Mouse (Mus musculus): ENCODE measurements around the gene Frs2. TPM values are rescaled to one million over a fixed set of nuclear protein-coding genes. Genes with fewer than 3 reads are reported as not detected.
"Not testable (repeated sequence)": the region's sequence is repeated elsewhere in the genome, so short reads cannot be mapped to it uniquely, and the experiment has no call there.

The Frs2 gene
- polyA plus RNA-seq, 1 experiment from 2014 or later, result 33.9 TPM

DNA sequence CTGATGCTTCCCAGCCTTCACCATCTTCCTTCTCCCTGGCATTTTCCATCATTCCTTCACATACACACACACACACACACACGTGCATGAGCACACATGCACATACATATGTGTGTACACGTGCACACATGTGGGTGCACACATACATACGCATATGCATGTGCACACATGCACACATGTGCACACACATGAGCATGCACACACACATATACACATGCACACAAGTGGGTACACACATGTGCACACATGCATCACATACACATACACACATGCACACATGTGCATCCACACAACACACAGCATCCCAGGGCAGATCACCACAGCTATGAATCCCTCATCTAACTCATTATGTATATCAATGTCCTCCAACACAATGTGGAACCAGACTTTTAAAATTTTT lies 117.2 kb downstream of the Frs2 start:
- 87% methylated on average over 3 of the region's 3 CpGs for WGBS
- Histone ChIP-seq H3K36me3 (ENCODE audit: control insufficient read depth, insufficient read depth, low read length) (no peaks in the 10 kb centered on the region), H3K4me1 (ENCODE audit: control insufficient read depth, insufficient read depth, low read length) (no peaks in the 10 kb centered on the region), H3K9ac (ENCODE audit: low read length) (no peak overlapping the region), H3K9me3 (ENCODE audit: control insufficient read depth, low read length) (no peaks in the 10 kb centered on the region), H3K27me3 (ENCODE audit: control insufficient read depth, insufficient read depth, low read length) (no peaks in the 10 kb centered on the region), H3K4me2 (ENCODE audit: low read depth) (no peak overlapping the region), H3K27ac (ENCODE audit: low read depth, low read length) (no peak overlapping the region), H3K4me3 (ENCODE audit: low read depth, low read length) (no peak overlapping the region)
- peak; percentile 2 for DNase-seq (ENCODE audit: low spot score)
- ATAC-seq (ENCODE audit: insufficient read depth, low FRiP score, low TSS enrichment), result no peak

DNA sequence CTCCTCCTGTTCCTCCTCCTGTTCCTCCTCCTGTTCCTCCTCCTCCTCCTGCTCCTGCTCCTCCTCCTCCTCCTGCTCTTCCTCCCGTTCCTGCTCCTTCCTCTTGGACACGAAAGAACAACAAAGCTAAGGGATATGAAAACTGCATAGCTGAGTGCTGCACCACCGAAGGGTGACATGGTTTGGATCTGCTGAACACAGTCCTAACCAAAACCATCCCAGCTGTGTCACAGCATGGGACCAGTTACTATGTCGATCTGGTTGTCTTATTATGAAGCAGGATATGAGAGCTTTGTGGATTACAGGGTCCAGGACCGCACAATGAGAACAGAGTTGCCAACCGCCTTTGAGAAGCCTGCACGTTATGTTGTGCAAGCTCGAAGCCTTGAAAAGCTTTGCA lies 122.2 kb downstream of the Frs2 start:
- Histone ChIP-seq H3K4me2 (ENCODE audit: low read depth) (no peak overlapping the region), H3K4me3 (ENCODE audit: low read depth, low read length) (no peak overlapping the region), H3K9ac (ENCODE audit: low read length) (no peak overlapping the region), H3K36me3 (ENCODE audit: control insufficient read depth, insufficient read depth, low read length) (no peaks in the 10 kb centered on the region), H3K27ac (ENCODE audit: low read depth, low read length) (no peak overlapping the region), H3K9me3 (ENCODE audit: control insufficient read depth, low read length) (no peaks in the 10 kb centered on the region), H3K27me3 (ENCODE audit: control insufficient read depth, insufficient read depth, low read length) (no peaks in the 10 kb centered on the region), H3K4me1 (ENCODE audit: control insufficient read depth, insufficient read depth, low read length) (0 out of 2 replicates have a peak, but pooled peaks cover 4% of the 10 kb centered on the region)
- WGBS, result 84% methylated on average over 8 of the region's 8 CpGs
- ATAC-seq (ENCODE audit: insufficient read depth, low FRiP score, low TSS enrichment) (no peak), DNase-seq (ENCODE audit: low spot score) (no peak)

DNA sequence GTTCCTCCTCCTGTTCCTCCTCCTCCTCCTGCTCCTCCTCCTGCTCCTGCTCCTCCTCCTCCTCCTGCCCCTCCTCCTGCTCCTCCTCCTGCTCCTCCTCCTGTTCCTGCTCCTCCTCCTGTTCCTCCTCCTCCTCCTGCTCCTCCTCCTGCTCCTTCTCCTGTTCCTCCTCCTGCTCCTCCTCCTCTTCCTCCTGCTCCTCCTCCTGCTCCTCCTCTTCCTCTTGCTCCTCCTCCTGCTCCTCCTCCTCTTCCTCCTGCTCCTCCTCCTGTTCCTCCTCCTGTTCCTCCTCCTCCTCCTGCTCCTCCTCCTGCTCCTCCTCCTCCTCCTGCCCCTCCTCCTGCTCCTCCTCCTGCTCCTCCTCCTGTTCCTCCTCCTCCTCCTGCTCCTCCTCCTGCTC lies 122.6 kb downstream of the Frs2 start:
- not testable (repeated sequence) for H3K27ac ChIP-seq (ENCODE audit: low read depth, low read length); H3K4me1 ChIP-seq (ENCODE audit: control insufficient read depth, insufficient read depth, low read length); DNase-seq (ENCODE audit: low spot score); H3K4me2 ChIP-seq (ENCODE audit: low read depth); H3K27me3 ChIP-seq (ENCODE audit: control insufficient read depth, insufficient read depth, low read length); H3K36me3 ChIP-seq (ENCODE audit: control insufficient read depth, insufficient read depth, low read length); H3K9ac ChIP-seq (ENCODE audit: low read length); H3K9me3 ChIP-seq (ENCODE audit: control insufficient read depth, low read length); ATAC-seq (ENCODE audit: insufficient read depth, low FRiP score, low TSS enrichment); H3K4me3 ChIP-seq (ENCODE audit: low read depth, low read length)

DNA sequence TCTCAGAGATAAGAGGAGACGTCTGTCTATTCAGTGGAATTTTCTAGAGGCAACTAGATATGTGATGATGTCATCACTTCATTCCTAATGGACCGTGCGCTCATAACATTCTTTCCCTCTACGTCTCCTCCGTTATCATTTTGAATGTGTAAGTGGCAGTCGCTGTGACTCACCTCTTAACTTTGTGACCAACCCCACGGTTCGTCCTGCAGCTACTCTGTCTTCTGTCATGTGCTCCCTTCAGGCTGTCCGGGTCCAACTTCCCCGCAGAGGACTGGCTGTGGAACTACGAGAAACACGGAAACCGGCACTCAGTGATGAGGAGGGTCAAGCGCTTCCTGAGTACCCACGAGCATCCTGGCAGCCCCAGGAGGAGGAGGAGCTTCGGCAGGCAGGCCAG lies 124.6 kb downstream of the Frs2 start:
- Histone ChIP-seq H3K4me3 (ENCODE audit: low read depth, low read length) (no peak overlapping the region), H3K9me3 (ENCODE audit: control insufficient read depth, low read length) (no peaks in the 10 kb centered on the region), H3K36me3 (ENCODE audit: control insufficient read depth, insufficient read depth, low read length) (no peaks in the 10 kb centered on the region), H3K9ac (ENCODE audit: low read length) (no peak overlapping the region), H3K4me2 (ENCODE audit: low read depth) (0 out of 2 replicates have a peak overlapping the region, but pooled peaks have one; percentile 12), H3K27ac (ENCODE audit: low read depth, low read length) (no peak overlapping the region), H3K27me3 (ENCODE audit: control insufficient read depth, insufficient read depth, low read length) (no peaks in the 10 kb centered on the region), H3K4me1 (ENCODE audit: control insufficient read depth, insufficient read depth, low read length) (0 out of 2 replicates have a peak, but pooled peaks cover 9% of the 10 kb centered on the region)
- 71% methylated on average over 16 of the region's 16 CpGs for WGBS
- ATAC-seq (ENCODE audit: insufficient read depth, low FRiP score, low TSS enrichment) (no peak), DNase-seq (ENCODE audit: low spot score) (peak; percentile 8)

DNA sequence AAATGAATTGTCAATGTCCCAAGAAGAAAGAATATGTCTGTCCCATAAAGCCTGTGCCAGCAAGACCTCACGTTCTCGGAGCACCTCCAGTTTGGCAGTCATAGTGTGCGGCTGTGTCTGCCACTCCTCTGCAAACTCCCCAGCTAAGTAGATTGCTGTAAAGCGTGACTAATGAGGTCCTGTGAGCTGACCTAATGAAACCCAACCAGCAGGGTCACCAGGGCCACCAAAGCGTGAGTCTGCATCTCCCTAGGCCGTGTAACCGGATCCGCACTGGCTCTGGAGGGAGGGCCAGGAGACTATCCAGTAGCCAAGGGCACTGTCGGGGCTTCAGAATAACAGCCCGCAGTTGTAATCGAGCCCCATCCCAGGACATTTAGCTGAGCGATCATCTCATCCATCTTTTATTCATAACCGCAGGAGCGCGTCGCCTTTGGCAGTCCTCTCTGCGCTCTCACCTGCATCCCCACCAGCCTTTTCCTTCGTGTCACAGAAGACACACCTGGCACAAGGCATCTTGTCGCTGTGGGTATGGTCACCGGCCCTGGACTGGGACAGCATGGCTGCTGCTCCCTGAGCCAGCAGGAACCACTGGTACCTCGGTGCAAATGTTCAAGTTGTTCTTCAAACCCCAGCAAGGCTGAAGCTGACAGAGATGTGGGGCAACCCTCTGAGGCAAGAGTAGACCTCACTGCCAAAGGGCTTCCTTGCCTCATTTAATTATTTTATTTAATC lies 127.1 kb downstream of the Frs2 start:
- no peaks in the 10 kb centered on the region for H3K27me3 ChIP-seq (ENCODE audit: control insufficient read depth, insufficient read depth, low read length)
- peak overlapping the region; percentile 19; the same call in 1 of the 2 replicates for H3K4me2 ChIP-seq (ENCODE audit: low read depth)
- H3K36me3 ChIP-seq (ENCODE audit: control insufficient read depth, insufficient read depth, low read length), result no peaks in the 10 kb centered on the region
- ATAC-seq (ENCODE audit: insufficient read depth, low FRiP score, low TSS enrichment) (peak; percentile 35; the same call in 1 of the 2 replicates), DNase-seq (ENCODE audit: low spot score) (peak; percentile 58)
- 0 out of 2 replicates have a peak, but pooled peaks cover 9% of the 10 kb centered on the region for H3K4me1 ChIP-seq (ENCODE audit: control insufficient read depth, insufficient read depth, low read length)
- H3K4me3 ChIP-seq (ENCODE audit: low read depth, low read length), result no peak overlapping the region
- WGBS, result 22% methylated on average over 21 of the region's 21 CpGs
- H3K9ac ChIP-seq (ENCODE audit: low read length), result no peak overlapping the region
- H3K27ac ChIP-seq (ENCODE audit: low read depth, low read length), result no peak overlapping the region
- no peaks in the 10 kb centered on the region for H3K9me3 ChIP-seq (ENCODE audit: control insufficient read depth, low read length)

Other genes starting within 250 kb of the Frs2 start
- gene Rab3ip, start 197.8 kb downstream of the Frs2 start, polyA plus RNA-seq (2014; fragmentation: Nextera tagmentation; extraction: Ambion mirVana), result 45.8 and 49.1 TPM in 2 replicates
- gene Gm10271, start 175.9 kb downstream of the Frs2 start, polyA plus RNA-seq (2014; fragmentation: Nextera tagmentation; extraction: Ambion mirVana), result not detected in 2 replicates
- 0.34 and 0.50 TPM in 2 replicates for gene Best3, start 162.2 kb downstream of the Frs2 start, polyA plus RNA-seq (2014; fragmentation: Nextera tagmentation; extraction: Ambion mirVana)
- gene Lrrc10, start 103.2 kb downstream of the Frs2 start, polyA plus RNA-seq (2014; fragmentation: Nextera tagmentation; extraction: Ambion mirVana), result not detected in 2 replicates
- 351 and 353 TPM in 2 replicates for gene Cct2, start 84.7 kb downstream of the Frs2 start, polyA plus RNA-seq (2014; fragmentation: Nextera tagmentation; extraction: Ambion mirVana)
- gene Yeats4, start 76.0 kb upstream of the Frs2 start, polyA plus RNA-seq (2014; fragmentation: Nextera tagmentation; extraction: Ambion mirVana), result 122 and 126 TPM in 2 replicates
- gene 9530003J23Rik, start 90.2 kb upstream of the Frs2 start, polyA plus RNA-seq (2014; fragmentation: Nextera tagmentation; extraction: Ambion mirVana), result not detected in 2 replicates
- gene Lyz2, start 133.8 kb upstream of the Frs2 start, polyA plus RNA-seq (2014; fragmentation: Nextera tagmentation; extraction: Ambion mirVana), result 12.1 and 16.8 TPM in 2 replicates
- not detected in 2 replicates for gene Lyz1, start 144.3 kb upstream of the Frs2 start, polyA plus RNA-seq (2014; fragmentation: Nextera tagmentation; extraction: Ambion mirVana)
- gene Cpsf6, start 231.5 kb upstream of the Frs2 start, polyA plus RNA-seq (2014; fragmentation: Nextera tagmentation; extraction: Ambion mirVana), result 228 and 238 TPM in 2 replicates